Mouse (Mus musculus) common myeloid progenitor, adult 5-6 weeks (primary cell): Measurements from ENCODE around the gene Ppm1j. TPM values are rescaled to one million over a fixed set of nuclear protein-coding genes. Genes with fewer than 3 reads are reported as not detected.
"Not testable (repeated sequence)": the region's sequence is repeated elsewhere in the genome, so short reads cannot be mapped to it uniquely, and the experiment has no call there.

Source experiments
- ATAC-seq: replicated peaks from 2 replicates; pipeline ENCODE4 v1.8.0; 2016; ENCODE audit warnings: low read depth, mild to moderate bottlenecking, moderate TSS enrichment, inconsistent platforms; ENCODE audit not compliant: poor library complexity, severe bottlenecking
- total RNA-seq: library from RNA; stranded (forward); fragments of 200-1000, 187-1606 nt; gene quantifications from 2 replicates; pipeline ENCODE4 v1.2.3, GENCODE M21; 2017

The Ppm1j gene
- total RNA-seq: 0.78 TPM in 1 of 2 replicates, not detected in the other

DNA sequence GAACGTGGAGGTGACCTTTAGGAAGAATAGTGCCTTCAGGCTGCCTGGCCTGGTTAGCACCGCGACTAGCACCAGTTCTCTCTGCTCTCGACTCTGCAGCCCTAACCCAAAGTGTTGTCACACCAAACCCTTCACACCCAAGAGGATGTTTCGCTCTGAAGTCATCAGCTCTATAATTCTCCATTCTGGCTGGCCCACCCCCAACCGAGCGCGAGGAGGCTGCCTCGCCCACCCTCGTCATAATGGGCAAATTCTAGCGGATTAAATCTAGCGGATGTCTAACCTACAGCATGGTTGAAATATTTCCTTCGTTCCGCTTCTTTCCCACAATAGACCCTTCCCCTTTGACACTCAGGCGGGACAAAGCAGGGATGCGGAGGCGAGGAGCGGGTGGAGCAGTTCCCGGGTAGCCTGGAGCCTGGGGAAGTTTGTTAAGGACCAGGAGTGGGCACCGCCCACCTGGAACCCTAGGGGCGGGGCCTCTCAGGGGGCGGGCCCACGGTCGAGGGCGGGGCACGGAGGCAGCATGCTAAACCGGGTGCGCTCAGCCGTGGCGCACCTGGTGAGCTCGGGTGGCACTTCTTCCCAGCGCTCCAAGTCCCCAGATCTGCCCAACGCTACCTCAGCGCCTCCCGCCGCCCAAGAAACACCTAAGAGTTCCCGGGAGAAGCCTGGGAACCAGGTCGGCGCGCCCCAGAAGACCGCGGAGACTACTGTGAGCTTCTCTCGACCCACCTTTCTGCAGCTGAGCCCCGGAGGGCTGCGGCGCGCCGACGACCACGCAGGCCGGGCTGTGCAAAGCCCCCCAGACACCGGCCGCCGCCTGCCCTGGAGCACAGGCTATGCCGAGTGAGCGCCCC, at the start of gene Ppm1j:
TSS of gene Ppm1j (plus strand) at position 496 of the 860 bp plus-strand sequence.
- ATAC-seq: peak; percentile 15

- no peak for ATAC-seq
Measured at GRCm38 (mm10) chr3:104732907-104733306, 47.9 kb upstream of the Ppm1j start.

GRCm38 (mm10) chr3:104734654-104735053, 46.2 kb upstream of the Ppm1j start:
- ATAC-seq: no peak

DNA sequence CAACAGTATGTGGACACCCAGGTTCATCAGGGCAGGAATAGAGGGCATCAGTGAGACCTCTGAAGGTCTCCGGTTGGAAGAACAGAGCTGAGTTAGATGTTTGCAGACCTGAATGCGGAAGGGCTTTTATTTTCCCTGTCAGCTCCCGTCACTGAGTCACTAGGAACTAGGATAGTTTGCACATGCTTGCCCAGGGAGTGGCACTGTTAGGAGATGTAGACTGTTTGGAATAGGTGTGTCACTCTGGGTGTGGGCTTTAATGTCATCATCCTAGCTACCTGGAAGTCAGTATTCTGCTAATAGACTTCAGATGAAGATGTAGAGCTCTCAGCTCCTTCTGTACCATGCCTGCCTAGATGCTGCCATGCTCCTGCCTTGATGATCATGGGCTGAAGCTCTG, 38.9 kb upstream of the Ppm1j start:
- no peak for ATAC-seq

- no peak for ATAC-seq
Measured at GRCm38 (mm10) chr3:104743161-104743560, 37.7 kb upstream of the Ppm1j start.

GRCm38 (mm10) chr3:104743864-104744263, 37.0 kb upstream of the Ppm1j start:
- ATAC-seq: peak; percentile 89

- peak; percentile 50; the same call in 1 of the 2 replicates for ATAC-seq
Measured at GRCm38 (mm10) chr3:104752845-104753244, 28.0 kb upstream of the Ppm1j start.

DNA sequence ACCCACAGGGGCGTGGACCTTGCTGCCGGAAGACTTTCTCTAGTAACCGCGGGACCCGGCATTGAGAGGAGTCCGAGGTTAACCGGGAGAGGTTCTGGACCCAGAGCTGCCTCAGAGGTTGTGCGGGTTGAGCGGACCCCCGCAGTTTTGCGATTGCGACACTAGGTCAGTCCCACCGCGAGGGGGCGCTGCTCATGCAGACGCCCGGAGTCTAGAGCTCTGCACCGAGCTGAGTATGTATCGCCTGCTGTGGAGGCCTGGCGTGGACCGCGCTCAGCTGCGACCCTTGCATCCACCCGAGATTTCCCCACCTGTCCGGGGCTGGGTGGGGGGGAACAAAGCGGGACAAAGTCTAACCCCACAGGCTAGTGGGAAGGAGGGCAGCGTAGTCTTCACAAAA, 22.4 kb upstream of the Ppm1j start:
- ATAC-seq: peak; percentile 89

- no peak for ATAC-seq
Measured at GRCm38 (mm10) chr3:104758869-104759268, 22.0 kb upstream of the Ppm1j start.

DNA sequence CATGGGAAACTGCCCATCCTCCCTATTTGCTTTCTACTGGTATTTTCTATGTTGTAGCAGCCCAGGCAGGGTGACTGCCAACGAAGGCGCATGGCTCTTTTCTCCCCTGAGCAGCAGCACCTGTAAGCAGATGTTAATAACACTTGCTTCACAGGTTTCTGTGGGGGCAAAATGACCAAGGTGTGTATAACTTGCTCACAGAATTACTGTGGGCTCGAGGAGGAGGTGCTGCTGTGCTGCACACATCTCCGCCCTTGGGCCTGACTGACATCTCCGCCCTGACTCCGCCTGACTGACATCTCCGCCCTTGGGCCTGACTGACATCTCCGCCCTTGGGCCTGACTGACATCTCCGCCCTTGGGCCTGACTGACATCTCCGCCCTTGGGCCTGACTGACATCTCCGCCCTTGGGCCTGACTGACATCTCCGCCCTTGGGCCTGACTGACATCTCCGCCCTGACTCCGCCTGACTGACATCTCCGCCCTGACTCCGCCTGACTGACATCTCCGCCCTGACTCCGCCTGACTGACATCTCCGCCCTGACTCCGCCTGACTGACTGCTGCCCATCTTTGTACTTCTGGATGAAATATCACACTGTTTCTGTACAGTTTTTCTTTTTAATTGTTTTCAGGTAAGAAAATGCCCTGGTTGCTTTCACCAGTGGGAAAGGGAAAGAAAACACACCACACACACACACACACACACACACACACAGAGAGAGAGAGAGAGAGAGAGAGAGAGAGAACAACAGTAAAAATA, 18.6 kb upstream of the Ppm1j start:
- not testable (repeated sequence) for ATAC-seq

DNA sequence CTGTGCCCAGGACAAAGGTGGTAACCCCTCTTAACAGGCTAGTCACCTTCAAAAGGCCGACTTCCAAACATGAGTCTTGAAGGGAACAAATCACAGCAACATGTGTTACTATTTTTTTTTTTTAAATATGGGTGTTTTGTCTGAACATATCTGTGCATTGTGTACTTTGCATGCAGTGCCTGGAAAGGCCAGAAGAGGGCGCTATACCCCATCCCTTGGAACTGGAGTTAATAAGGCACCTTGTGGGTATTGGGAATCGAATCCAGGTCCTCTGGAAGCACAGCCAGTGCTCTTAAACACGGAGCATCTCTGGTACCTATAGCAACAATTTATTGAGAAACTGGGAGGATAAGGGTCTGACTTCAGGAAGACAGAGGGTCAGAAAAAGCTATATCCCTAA, 15.8 kb upstream of the Ppm1j start:
- no peak for ATAC-seq

DNA sequence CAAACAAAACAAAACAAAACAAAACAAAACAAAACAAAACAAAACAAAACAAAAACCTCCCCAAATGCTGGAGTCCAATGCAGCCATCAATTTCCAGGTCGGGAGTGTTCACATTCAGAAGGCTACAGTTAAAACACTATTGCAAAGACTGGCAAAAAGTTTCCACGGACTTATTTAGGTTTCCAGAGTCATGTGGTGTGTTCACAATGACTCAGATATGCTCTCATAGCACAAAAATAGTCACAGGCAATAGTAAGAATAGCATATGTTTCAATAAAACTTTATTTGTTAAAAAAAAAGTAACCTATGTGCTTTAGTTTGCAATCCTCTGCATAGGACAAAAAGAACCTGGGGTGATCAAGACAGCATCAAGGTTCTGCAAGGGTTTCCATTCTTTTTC, 13.7 kb upstream of the Ppm1j start:
- ATAC-seq: no peak

DNA sequence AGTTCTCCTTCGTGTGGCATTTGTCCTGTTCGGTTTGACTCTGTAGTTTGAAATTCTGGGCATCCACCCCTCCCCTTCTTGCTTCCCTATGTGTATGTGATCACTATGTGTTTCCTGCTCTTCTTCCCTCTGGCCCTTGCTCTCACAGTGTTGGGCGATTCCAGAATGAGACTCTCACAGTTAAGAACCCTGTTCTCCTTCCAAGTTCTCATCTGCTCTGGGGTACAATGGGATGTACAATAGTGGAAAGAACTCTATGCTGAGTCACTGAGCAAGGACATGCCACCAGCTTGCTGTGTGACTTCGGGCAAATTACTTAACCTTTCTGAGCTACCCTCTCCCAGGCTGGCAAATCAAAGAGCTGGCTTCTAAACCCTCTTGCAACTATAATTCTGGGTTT, 13.1 kb upstream of the Ppm1j start:
- ATAC-seq: no peak

DNA sequence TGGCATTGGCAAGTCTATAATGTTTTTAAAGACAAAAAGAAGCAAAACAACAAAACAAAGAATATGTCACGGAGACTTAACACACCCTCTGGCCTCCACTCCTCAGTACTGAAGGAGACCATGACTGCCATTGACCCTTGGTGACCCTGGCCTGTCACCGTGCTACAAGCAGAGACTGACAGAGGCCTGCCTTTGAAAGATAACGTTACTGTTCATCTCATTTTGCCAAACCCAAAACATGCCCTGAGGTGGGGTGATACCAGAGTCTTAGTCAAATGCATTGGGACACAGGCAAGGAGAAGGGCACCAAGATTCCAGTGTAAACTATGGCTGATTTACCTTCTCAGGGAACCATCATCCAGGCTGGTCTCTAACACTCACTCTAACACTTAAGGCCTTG, 11.7 kb upstream of the Ppm1j start:
- ATAC-seq: no peak

DNA sequence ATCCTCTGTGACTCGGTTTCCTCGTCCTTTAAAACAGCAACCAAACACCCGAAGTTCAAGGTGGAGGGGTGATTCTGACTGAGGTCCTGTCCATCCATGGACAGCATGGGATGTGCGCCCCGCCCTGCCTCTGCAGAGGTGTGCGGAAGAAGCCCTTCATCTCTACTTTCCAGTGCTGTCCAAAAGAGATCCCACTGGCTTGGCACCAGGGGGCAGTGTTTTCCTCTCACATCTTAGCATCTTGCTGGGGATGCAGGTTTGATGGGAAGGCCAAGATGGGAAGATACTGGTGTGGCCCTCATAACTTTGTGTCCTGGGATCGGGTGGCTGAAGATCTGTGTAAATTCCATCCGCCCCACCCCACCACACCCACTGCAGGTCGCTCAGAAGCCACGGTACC, 10.8 kb upstream of the Ppm1j start:
- peak; percentile 71 for ATAC-seq

GRCm38 (mm10) chr3:104770918-104771317, 9.9 kb upstream of the Ppm1j start:
- no peak for ATAC-seq

- ATAC-seq: no peak
Measured at GRCm38 (mm10) chr3:104771460-104771859, 9.4 kb upstream of the Ppm1j start.

GRCm38 (mm10) chr3:104773301-104773700, 7.6 kb upstream of the Ppm1j start:
- no peak for ATAC-seq

- peak; percentile 19; the same call in 1 of the 2 replicates for ATAC-seq
Measured at GRCm38 (mm10) chr3:104777342-104777741, 3.5 kb upstream of the Ppm1j start.

- peak; percentile 51; the same call in 1 of the 2 replicates for ATAC-seq
Measured at GRCm38 (mm10) chr3:104779949-104780348, 907 bp upstream of the Ppm1j start.

DNA sequence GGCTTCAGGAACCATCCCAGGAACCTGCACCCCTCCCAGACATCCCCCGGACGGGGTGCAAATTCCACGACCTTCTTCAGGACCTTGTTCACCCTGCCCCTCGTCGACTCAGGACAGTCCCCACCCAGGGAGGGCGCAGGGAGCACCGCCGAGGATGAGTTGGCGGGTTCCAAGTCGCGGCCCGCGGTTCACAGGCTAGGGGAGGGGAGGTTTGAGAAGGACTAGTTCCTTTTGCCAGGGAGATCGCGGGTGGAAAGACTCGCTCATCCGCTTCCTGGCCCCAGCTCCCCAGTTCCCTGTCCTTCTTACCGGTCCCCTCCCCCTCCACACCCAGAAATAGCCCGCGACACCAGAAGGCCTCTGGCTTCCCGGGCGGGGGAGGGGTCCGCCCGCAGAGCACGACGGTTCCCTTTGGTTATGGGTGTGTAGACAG, 631 bp downstream of the Ppm1j start, which contains the start of gene Fam19a3:
TSS of gene Fam19a3 (minus strand) at position 370 of the 433 bp plus-strand sequence.
- ATAC-seq: peak; percentile 26
